Mouse (Mus musculus) layer of hippocampus, adult 9-10 months (tissue): ENCODE measurements around the gene Rbm25.

Experiments
- DNase-seq: peaks from one replicate; pipeline ENCODE4 v3.0.0; 2022; ENCODE audit warnings: low spot score

Rbm25 gene

GRCm38 (mm10) chr12:83732225-83732624 lies 101.2 kb downstream of the Rbm25 start:
- no peak for DNase-seq
